Mouse (Mus musculus): ENCODE results near the gene Mlkl.
"Not testable (repeated sequence)": the region's sequence is repeated elsewhere in the genome, so short reads cannot be mapped to it uniquely, and the experiment has no call there.

The Mlkl gene

GRCm38 (mm10) chr8:111337890-111338347, at the start of gene Mlkl:
Gene Mlkl, minus strand, starts transcription at chr8:111338177.
- no peak for DNase-seq

DNA sequence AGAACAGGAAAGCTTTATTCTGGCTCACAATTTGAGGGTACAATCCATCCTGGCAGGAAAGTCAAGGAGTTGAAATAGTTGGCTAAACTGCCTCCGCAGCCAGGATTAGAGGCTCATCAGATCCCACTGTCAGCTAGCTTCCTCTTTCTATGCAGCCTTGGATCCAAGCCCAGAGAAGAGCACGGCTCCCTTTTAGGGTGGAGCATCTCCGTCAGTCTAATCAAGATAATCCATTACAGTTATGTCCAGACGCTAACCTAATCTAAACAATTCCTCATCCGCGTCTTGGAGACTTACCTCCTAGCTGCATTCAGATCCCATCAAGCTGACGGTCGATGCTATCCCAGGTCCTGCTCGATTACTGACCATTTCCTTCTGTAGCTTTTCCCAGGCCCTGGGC, 47.9 kb upstream of the Mlkl start:
- DNase-seq: no peak

- no peak for DNase-seq
Observed at GRCm38 (mm10) chr8:111384628-111385027, 46.7 kb upstream of the Mlkl start.

- DNase-seq: no peak
Observed at GRCm38 (mm10) chr8:111375192-111375591, 37.2 kb upstream of the Mlkl start.

DNA sequence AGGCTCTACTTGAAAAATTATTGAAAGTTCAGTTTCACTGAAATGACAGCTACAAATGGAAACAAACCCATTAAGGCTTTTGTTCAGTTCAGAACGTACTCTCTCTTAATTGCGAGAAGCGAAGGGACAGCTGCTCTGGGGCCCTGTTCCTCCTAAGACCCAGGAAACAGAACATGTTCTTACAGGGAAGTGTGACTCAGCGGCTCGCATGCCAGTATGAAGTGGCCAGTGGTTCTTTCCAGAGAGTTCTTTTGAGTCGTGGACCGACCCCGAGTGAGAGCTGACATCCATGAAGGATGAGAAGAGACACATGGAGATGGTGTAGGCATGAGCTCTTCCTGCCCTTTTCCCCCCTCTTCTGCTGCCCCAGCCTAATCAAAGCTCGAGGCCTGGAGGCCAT, 31.7 kb upstream of the Mlkl start:
- DNase-seq: no peak

DNA sequence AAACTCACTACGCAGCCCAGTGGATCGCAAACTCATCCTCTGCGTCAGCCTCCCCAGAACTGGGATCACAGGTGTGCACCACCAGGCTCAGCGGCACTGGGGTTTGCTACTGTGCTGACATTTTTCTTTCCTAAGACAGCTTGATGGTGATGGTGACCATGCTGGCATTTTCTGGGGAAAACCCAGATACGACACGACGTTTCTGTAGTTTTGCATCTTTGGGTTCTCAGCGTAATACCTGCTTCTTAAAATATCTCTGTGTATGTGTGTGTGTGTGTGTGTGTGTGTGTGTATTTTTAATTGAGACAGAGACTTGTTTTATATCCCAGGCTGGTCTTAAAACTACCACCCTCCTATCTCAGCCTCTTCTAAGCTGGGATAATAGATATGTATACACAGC, 29.4 kb upstream of the Mlkl start:
- no peak for DNase-seq

GRCm38 (mm10) chr8:111366610-111367234, 28.7 kb upstream of the Mlkl start:
- DNase-seq: no peak

DNA sequence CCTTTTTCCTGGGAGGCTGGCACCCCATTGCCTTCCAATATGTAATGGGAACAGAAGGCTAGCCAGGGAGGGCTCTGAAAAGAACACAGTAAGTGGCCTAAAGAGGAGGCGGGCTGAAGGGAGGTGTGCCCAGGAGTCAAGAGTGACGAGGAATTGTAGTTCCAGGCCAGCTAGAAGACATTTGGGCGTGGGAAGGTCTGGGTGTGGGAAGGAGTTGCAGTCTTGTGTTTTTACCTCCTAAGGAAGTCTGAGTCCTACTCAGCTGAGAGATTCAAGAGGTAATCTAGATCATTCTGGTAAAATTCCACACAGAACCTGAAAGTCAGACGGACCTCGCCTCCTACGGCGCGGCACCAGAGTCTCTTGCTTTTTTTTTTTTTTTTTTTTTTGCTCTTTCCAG, 25.5 kb upstream of the Mlkl start:
- no peak for DNase-seq

DNA sequence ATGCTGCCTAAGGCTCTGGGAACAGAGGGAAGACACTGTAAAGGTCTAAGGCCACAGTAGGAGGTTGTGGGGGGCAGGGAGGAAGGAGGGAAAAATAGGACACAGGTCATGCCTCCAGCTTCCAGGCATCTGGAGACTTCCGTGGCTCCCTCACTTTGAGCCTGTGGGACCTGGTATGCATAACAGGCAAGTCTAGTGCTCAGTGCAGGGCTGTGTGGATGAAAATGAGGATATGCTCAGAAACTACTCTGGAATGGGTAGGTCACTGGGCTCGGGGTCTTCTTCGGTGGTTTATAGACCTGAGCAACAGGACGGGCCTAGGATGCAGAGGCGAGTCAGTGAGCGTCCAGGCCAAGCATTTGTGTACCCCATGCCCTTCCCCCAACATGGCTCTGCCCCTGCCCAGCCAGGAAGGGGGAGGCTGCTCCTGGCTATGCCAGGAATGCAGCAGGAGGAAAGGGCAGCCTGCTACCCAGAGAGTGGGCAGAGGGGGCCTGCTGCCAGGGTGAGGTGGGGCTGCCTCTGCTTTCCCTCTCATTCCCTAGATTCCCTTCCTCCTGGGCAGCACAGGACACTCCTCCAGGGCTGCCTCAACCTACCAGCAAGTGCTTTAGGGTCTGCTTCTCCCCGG, 22.7 kb upstream of the Mlkl start:
- DNase-seq: no peak

DNA sequence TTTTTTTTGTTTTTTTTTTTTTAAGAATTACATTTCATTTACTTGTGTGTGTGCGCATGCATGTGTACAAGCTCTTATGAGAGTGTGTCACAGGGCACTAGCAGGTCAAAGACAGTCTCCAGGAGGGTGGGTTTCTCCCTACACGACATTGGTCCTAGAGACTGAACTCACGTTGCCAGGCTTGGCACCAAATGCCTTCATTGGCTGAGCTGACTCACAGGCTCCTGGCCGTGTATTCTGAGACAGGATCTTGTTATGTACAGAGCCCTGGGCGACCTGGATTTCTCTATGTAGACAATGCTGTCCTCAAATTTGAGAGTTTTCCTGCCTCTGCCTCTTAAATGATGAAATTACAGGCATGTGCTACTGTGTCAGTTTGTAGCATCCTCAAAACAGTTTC, 22.0 kb upstream of the Mlkl start:
- no peak for DNase-seq

DNA sequence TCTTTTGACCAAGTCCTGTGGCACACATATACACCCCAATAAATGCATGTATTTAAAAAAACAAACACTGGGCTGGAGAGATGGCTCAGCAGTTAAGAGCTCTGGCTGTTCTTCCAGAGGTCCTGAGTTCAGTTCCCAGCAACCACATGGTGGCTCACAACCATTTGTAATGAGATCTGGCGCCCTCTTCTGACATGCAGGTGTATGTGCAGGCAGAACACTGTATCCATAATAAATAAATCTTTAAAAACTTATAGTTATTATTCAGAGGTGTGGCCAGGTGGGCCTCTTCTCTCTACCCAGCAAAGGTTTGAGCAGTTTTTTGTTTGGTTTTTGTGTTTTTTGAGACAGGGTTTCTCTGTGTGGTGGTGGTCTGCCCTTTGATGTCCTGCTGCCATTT, 20.9 kb upstream of the Mlkl start:
- DNase-seq: no peak

GRCm38 (mm10) chr8:111357433-111357832, 19.5 kb upstream of the Mlkl start:
- no peak for DNase-seq

DNA sequence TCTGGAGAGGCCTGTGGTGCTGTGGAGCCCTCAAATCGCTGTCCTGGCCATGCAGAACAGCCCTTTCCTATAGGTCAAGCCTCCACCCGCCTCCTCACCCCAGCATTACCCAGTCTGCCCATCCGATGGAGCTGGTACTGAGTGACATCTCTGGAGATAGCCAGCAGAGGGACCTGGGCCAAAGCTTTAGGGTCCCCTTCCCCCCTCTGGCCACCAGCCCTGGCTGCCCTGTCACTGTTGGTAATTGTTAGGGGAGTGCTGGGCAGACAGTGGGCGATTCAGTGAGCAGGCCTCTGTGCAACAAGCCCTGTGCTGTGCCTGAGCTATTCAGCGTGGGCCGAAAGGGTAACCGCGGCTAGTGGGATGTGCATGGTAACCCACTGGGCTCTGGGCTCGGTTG, 15.5 kb upstream of the Mlkl start:
- no peak for DNase-seq

GRCm38 (mm10) chr8:111352289-111352688, 14.3 kb upstream of the Mlkl start:
- DNase-seq: no peak

- DNase-seq: no peak
Observed at GRCm38 (mm10) chr8:111350577-111350976, 12.6 kb upstream of the Mlkl start.

DNA sequence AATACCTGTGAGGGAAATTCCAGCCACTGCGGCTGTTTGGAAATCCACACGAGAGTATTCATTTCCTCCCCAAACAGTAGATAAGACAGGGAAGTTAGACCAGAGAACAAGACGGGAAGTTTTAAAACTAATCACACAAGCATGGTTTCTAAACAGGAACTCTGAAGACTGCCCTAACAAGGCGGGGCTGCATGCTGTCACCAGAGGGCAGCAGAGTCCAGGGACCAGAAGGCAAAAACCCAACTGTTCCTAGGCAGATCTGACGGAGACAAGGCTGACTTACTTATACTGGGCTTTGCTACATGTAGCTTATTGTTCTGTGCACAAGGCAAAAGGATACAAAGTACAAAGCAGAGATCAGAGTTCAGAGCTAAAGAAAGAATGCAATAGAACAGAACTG, 5.2 kb upstream of the Mlkl start:
- peak; percentile 18 for DNase-seq

GRCm38 (mm10) chr8:111340186-111340585, 2.2 kb upstream of the Mlkl start:
- DNase-seq: no peak

DNA sequence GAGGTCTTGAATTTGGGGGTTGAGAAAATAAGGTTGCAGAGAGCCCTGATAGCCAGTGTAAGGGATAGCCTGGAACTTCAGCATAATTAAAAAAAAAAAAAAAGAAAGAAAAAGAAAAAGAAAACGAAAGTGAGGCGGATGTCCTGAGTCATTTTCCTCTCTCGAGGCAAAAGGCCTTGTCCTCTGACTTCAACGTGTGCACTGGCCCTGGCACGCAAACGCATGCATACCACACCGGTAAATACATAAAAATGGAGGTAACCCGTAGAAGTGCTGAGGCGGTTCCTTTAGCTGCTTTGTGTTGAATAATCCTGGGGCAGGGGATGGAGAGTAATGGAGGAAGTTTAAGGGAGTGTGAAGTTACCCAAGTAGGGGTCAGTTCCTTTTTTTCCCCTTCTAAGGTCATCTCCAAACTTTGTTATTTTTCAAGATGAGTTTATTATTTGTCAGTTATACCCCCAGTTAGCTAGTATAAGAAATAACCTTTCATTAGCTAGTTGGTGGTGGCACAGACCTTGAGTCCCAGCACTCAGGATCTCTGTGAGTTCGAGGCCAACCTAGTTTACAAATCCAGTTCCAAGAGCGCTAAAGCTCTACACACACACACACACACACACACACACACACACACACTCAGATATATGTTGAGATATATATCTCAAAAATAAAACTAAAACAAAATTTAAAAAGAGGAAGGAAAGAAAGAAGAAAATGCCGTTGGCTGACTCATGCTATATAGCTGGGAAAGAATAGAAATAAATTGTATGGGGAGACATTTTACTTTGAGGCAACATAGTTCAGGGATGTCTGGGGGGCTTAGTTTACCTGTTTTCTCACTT, 612 bp upstream of the Mlkl start:
- no peak for DNase-seq

- no peak for DNase-seq
Observed at GRCm38 (mm10) chr8:111337311-111337889, 577 bp downstream of the Mlkl start.

DNA sequence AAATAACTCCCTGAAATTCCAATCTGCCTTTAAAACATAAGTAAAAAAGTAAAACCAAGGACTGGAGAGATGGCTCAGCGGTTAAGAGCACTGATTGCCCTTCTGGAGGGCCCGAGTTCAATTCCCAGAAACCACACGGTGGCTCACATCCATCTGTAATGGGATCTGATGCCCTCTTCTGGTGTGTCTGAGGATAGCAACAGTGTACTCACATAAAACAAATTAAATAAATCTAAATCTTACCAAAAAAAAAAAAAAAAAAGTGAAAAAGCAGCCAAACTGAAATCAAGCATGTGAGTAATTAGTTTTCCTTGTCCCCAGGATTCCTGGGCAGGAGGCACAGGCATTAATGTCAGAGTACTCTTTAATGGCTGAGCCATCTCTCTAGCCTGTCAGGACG, 1.3 kb downstream of the Mlkl start:
- DNase-seq: no peak

- DNase-seq: no peak
Observed at GRCm38 (mm10) chr8:111325222-111325790, 12.7 kb downstream of the Mlkl start.

DNA sequence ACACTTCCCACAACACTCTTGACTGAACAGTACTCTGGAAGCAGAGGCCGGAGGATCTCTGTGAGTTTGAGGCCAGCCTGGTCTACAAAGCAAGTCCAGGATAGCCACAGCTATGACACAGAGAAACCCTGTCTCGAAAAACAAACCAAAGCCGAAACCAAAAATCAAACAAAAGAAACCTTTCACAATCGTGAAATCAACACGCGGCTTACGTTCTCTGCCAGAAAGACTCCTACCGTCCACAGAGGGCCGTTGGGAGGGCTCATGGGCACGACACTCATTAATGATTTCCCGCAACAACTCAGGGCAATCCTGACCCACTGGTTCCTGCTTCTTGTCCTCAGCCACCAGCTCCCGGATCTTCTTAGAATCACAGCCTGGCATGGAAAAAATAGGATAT, 23.2 kb downstream of the Mlkl start:
- no peak for DNase-seq

GRCm38 (mm10) chr8:111313961-111314360, 24.0 kb downstream of the Mlkl start:
- DNase-seq: not testable (repeated sequence)

Measured in thymus, adult 18-20 months (tissue).